Mouse (Mus musculus) G1E-ER4 (cell line): Measurements from ENCODE around the gene St3gal5. TPM values are rescaled to one million over a fixed set of nuclear protein-coding genes. Genes with fewer than 3 reads are reported as not detected.
A peak's percentile ranks its signal among the peaks of the same experiment; 100 is the strongest.

ENCODE experiments used
- GATA1 ChIP-seq: IDR thresholded peaks from one replicate; pipeline ENCODE4 v1.8.0; 2012; ENCODE audit warnings: low read length, inconsistent platforms
- polyA plus RNA-seq: library from polyadenylated mRNA; stranded (reverse); fragments of >175 nt; gene quantifications from 2 replicates; pipeline ENCODE4 v1.2.3, GENCODE M21; 2012

Gene St3gal5
- 56.6 and 62.0 TPM in 2 replicates for polyA plus RNA-seq

DNA sequence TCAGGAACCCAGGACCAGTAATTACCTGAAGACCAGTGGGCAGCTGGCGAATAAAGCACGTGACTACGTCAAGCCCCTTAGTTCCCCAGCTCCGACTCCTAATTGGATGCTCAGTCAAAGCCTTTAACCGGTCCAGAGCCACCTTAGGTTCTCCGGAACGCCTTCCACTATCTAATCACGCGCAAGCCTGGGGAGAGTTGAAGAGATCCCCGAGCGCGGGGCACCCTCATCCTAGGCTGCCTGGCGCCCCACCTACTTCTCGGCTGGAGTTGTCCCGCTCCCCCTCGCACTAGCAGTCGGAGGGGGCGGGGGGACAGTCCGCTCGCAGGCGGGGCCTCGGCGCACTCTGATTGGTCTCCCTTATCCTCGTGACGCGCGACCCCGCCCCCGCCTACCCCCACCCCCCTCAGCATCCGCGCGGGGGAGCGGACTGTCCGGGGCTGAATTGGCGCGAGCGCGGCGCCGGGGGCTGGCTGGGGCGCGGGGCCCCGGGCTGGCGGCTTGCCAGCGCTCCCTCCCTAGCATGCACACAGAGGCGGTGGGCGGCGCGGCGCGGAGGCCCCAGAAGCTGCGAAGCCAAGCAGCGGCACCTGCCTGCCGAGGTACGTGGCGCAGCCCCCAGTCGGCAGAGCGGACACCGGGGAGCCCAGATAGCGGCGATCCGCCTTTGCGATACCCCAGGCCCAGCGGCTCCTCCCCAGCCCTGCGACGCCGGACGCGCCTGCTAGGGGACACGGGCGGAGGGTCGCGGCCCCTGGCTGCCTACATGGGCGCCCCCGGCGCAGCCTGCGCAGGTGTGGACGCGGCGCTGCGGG, at the start of gene St3gal5:
St3gal5 (plus strand) TSS at position 412 of the 815 bp plus-strand sequence.
- peak; percentile 10 for TF ChIP-seq GATA1

DNA sequence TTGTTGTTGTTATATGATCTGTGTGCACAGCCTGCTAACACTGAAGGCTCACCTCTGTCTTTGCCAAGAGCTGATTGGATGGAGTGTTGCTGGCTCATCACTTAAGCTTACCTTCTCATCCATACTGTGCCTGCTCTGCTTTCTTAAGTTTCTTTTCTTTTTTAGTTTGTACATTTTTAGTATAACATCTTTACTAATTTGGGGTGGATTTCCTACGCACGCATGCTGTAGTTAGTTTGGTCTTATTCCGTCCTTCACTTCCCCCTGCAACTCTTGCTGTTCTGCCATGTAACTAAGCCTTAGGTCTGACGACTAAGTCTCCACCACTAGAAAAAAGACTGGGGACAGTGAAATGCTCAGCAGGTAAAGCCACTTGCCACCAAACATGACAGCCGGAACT, 48.7 kb upstream of the St3gal5 start:
- no peak for TF ChIP-seq GATA1

DNA sequence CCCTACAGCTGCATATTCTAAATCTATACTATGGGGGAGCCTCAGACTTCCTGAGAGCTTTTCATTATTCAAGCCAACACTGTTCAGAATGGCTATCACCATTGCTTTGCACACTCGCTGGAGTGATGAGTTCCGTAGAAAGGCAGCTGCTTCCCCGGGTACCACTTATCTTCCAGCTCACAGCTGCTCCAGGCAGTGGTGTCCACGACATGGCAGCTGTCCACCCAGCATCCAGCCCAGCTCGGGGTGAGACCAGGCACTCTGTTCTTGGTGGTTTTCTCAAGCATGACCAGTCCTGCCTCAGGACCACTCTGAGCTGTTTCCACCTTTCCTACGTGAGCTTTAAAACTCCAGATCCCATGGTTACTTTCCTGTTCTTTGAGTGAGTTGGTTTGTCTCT, 47.5 kb upstream of the St3gal5 start:
- no peak for TF ChIP-seq GATA1

DNA sequence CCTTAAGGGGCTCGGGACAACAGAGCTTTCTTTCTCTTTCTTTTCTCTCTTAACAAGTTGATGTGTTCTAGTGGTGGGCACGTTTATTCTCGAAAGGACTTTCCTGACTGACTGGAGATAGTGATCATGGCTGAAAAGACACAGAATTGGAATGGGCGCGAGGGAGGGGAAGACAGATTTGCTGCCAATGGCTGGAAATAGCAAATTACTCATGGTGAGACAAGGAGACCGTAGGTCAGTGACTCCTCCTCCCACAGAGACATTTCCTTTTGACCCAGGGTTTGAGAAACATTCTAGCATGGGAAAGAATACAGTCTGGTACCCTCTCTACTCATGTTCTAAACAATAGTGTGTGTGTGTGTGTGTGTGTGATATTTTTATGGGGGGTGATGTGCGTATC, 46.6 kb upstream of the St3gal5 start:
- no peak for TF ChIP-seq GATA1

GRCm38 (mm10) chr6:72051247-72051646, 46.1 kb upstream of the St3gal5 start:
- no peak for TF ChIP-seq GATA1

- TF ChIP-seq GATA1, result no peak
Observed at GRCm38 (mm10) chr6:72051757-72052156, 45.6 kb upstream of the St3gal5 start.

GRCm38 (mm10) chr6:72056548-72056947, 40.8 kb upstream of the St3gal5 start:
- no peak for TF ChIP-seq GATA1

- TF ChIP-seq GATA1, result no peak
Observed at GRCm38 (mm10) chr6:72058398-72058889, 38.9 kb upstream of the St3gal5 start.

- no peak for TF ChIP-seq GATA1
Observed at GRCm38 (mm10) chr6:72063718-72064117, 33.7 kb upstream of the St3gal5 start.

DNA sequence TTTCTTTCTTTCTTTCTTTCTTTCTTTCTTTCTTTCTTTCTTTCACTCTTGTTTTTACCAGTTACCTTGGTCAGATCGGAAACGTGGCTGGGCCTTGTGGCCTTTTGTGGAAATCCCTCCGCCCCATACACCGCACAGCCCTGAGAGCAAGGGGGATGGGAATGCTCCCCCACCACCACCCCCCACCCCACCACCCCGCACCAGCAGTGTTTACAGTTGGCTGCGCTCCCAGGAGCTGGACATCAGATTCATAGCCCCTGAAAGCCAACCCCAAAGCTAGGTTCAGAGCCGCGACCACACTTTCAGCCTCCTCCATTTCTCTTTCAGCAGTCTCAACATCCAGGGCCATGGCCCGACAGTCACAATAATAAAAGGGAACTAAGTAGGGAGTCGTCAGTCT, 31.4 kb upstream of the St3gal5 start:
- TF ChIP-seq GATA1, result no peak

DNA sequence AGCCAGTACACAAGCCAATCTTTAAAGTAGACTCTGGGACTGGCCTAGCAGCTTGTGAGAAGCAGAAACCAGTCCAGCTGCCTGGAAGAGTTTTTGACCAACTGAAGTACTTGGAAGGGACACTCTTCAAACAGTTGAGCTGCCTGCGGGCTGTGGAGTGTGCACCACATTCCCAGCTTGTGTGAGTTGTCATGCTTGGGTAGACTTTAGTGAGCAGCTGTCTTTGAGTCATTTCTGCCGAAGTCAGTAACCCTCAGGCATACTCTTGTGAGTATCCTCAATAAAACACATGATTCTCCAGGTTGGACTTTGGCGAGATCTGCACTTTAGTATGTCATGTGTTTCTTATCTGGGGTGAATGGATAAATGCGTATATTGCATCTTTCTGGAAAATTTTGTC, 29.0 kb upstream of the St3gal5 start:
- no peak for TF ChIP-seq GATA1

GRCm38 (mm10) chr6:72071281-72071870, 26.0 kb upstream of the St3gal5 start:
- TF ChIP-seq GATA1, result no peak

DNA sequence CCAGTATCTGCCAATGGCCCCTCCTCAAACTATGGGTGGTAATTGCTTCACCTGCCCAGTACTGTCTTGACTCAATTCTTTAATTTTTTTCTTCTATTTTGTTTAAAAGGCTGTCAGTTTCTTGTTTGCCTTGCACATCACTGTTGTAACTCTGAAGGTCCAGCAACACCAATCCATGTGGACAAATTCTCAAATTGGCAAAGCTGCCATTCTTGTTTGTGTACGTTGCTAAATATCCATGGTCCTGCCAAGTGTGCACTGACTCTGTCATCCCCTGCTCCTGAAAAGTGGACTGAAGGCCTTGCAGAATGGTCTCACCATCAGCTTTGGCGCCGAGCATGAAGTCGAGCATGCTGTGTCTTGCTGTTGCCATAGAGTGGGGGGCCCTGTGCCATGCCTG, 23.6 kb upstream of the St3gal5 start:
- no peak for TF ChIP-seq GATA1

DNA sequence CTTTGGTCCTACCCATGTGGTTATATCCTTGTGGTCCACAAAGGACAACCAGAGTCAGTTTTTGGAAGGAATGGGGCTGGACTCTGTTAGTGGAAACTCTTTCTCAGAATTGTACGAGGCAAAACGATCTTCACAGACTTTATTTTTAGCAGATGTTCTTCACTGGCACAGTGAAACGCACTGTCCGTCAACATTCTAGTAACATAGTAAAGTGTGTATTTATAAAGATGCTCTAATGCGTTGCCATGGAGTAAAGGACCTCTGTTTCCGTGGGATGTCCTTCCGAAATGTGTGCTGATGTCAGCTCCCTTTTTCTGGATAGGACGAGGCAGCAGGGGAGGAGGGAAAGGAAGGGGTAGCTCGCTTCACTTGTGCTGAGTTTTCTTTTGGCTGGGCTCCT, 20.9 kb upstream of the St3gal5 start:
- no peak for TF ChIP-seq GATA1

DNA sequence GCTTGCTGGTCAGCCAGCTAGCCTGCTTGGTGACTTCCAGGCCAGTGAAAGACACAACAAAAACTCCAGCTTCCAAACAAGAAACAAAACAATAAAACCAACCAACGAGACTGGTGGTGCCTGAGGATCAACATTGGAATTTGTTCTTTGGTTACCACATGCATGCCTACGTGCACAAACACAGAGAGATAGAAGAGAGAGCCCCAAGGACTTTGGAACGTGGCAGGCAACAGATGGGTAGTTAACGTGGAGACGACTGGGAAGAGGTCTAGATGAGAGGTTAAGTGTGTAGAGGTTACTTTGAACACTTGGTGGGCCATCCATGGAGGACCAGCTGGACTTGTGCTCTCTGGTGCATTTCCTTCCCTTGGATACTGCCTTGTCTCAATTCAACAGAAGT, 19.2 kb upstream of the St3gal5 start:
- TF ChIP-seq GATA1, result no peak

GRCm38 (mm10) chr6:72081318-72082024, 15.9 kb upstream of the St3gal5 start:
- no peak for TF ChIP-seq GATA1
